Mouse (Mus musculus) megakaryocyte-erythroid progenitor cell, adult 5-6 weeks (primary cell): Measurements from ENCODE around the gene Sfr1. TPM values are rescaled to one million over a fixed set of nuclear protein-coding genes. Genes with fewer than 3 reads are reported as not detected.
A peak's percentile ranks its signal among the peaks of the same experiment; 100 is the strongest.

Source experiments
- ATAC-seq: replicated peaks from 2 replicates; pipeline ENCODE4 v1.8.0; 2016; ENCODE audit warnings: mild to moderate bottlenecking, inconsistent platforms; ENCODE audit not compliant: severe bottlenecking, poor library complexity, low FRiP score, low TSS enrichment
- total RNA-seq, 2 experiments: library from RNA; stranded (forward) in 1 of 2; stranded (reverse) in 1 of 2; fragments of 200-1000, 215-1000 nt in 1 of 2; fragments of >200 nt in 1 of 2; fragmentation: Nextera tagmentation in 1 of 2; gene quantifications; 2 replicates each; pipeline ENCODE4 v1.2.3; 2014 to 2017

Gene Sfr1
- total RNA-seq, 2 experiments from 2014 or later, result 83.7 to 154 TPM

DNA sequence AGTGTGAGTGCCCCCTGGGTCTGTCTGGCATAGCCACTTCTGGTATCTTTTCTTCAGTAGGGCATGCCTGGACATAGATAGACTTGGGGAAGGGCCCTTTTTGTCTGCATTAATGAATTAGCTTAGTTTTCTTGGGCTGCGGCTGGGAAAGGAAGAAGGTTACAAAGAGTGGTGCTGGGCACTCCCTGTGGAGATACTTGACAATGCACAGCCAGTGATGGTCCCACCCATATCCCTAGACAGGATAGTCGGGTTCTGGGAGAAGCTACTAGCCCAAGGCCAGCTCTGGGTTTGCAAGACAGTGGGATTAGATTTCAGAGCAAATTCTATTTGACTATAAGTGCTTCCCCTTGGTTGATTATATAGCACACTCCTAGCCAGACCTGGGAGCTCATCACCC, 17.5 kb downstream of the Sfr1 start:
- ATAC-seq, result no peak

DNA sequence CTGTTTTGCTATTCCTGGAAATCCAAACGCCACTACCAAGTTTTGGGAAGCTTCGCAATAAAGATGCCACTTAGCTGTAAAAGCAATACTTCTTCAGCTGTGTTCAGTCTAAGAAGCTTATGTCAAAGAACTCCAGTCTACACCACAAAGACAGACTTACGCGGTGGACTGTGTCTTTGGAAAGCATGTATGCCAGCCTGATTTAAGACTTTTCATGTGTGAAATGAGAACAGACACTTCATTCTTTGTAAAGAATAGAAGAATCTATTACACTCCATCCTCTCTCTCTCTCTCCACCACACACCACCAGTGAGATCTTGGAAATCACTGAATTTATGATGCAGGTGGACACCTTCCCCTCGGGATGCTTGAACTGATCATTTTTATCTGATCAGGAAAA, 18.9 kb downstream of the Sfr1 start:
- no peak for ATAC-seq

DNA sequence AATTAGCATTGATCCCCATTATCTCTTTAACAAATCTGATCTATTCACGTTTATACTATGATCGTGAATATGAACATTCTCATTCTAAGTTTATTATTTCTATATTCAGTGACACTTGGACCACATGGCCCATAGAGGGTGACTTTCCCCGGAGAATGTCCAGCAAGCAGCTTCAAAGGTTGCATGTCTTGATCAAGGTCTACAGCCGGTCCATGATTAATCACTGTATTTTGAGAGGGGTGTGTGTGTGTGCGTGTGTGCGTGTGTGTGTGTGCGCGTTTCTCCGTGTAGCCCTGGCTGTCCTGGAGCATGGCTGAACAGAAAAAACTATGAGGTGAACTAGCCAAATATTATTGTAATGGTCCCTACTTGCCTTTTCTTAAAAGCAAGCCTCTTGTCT, 21.0 kb downstream of the Sfr1 start:
- ATAC-seq, result no peak

DNA sequence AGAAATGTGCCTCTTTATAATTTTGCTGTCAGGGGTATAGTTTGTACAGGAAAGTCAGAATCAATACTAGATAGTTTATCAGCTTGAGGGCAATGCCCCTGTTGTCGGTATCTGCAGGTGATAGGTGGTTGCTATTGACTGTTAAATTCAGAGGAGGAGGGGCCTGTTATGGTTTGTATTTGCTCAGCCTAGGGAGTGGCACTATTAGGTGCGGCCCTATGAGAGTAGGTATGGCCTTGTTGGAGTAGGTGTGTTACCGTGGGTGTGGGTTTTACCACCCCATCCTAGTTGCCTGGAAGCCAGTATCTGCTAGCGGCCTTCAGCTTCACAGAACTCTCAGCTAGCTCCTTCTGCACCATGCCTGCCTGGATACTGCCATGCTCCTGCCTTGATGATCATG, 22.4 kb downstream of the Sfr1 start:
- ATAC-seq, result no peak

DNA sequence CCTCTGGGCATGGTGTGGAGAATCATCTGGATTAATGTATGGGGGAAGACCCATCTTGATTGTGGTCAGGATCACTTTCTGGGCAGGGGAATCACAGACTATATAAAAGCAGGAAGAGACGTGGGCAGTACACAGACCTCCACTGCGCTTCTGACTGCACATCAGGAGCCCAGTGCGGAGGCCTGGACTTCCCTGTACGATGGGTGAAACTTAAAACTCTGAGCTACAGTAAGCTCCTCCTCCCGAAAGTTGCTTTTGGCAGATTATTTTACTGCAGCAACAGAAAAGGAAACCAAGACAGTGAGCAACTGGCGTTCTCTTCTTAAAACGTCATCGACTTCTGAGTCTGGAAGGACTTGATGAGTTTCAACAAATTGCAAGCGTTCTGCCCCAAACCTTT, 23.4 kb downstream of the Sfr1 start:
- ATAC-seq, result 0 out of 2 replicates have a peak, but pooled peaks have one; percentile 22

DNA sequence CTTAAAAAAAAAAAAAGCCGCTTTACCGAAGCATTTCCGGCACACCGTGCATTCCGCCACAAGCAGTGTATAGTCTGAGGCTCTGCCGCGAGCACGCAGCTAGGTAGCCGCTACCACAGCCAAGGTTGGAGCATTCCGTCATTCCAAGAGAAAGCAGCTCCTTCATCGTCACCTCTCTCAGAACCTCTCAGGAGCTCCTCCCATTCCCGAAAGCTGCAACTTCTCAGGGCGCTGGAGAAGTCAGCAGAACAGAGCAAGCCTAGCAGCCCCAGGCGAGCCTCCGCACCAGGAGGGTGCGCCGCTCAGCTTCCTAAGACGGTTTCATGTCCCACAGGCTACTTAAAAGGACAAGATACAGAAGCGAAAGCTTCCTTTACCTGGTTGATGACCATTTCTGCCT, 24.1 kb downstream of the Sfr1 start:
- no peak for ATAC-seq

DNA sequence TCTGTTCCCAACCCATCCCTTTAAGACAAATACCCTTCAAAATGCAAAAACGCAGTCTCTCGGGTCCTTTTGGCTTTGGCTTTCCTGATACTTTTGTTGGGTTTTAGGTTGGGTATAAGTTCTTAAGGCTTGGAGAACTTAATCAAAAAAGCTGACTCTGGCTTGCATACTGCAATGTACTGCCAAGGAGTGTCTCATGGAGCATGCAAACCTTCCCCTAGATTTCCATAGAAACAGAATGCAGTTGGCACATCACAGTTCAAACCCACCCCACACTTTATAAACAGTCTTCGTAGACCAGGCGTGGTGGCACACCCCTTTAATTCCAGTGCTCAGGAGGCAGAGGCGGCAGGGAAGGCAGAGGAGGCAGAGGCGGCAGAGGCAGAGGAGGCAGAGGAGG, 46.4 kb downstream of the Sfr1 start:
- no peak for ATAC-seq

DNA sequence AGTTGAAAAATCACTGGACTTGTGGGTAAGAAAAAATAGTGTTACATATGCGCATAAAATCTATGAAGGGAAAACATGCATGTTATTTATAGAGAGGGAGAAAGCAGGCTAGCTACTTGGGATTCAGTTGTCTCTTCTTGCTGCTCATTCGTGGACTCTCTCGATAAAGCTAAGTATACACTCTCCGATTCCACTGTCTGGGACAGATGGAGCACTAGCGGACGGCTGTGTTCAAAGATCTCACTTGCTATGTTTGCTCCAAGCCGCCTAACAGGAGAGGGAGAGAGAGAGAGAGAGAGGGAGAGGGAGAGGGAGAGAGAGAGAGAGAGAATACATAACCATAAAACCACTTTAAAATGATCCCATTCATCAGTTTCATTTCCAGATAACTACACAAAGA, 48.7 kb downstream of the Sfr1 start:
- no peak for ATAC-seq

DNA sequence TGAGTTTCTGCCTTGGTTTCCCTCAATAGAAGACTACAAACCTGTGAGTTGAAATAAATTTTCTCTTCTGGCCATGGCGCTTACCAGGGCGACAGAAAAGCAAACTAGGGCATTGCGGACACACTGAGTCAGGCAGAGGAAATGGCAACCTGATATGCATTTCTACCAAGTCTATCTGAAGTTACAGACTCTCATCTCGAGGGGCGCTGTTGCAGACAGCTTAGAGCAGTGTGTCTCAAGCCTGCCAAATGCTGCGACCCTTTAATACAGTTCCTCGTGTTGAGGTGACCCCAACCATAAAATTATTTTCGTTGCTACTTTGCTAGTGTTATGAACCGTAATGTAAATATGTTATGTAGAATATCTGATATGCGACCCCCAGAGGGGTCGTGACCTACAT, 49.5 kb downstream of the Sfr1 start:
- ATAC-seq, result no peak

DNA sequence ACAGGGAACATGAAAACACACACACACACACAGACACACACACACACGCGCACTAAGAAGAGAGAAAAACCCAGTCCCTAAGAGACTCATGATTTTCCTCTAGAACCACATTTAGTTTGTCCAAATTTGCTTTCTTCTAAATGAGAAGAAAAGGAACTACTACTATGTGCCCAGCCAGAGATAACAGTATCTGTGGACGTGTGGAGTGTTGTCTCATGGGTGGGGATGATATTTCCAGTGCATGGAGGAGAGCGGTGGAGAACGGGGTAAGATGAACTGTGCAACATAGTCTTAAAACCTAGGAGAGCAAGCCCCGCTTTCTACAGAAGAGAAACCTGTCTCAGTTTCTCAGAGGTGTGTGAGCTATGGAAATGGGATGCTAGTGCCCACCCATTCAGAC, 52.4 kb downstream of the Sfr1 start:
- ATAC-seq, result no peak

Other genes starting within 250 kb of the Sfr1 start
- gene Stn1, start 194.2 kb upstream of the Sfr1 start, total RNA-seq (2014; fragmentation: Nextera tagmentation), result 10.3 and 15.3 TPM in 2 replicates
- 12.3 and 19.9 TPM in 2 replicates for gene Stn1, start 194.2 kb upstream of the Sfr1 start, total RNA-seq (2017)
- gene Slk, start 152.0 kb upstream of the Sfr1 start, total RNA-seq (2014; fragmentation: Nextera tagmentation), result 101 and 110 TPM in 2 replicates
- gene Slk, start 152.0 kb upstream of the Sfr1 start, total RNA-seq (2017), result 164 and 206 TPM in 2 replicates
- 4.0 TPM in 1 of 2 replicates, not detected in the other for gene Col17a1, start 39.6 kb upstream of the Sfr1 start, total RNA-seq (2014; fragmentation: Nextera tagmentation)
- gene Col17a1, start 39.6 kb upstream of the Sfr1 start, total RNA-seq (2017), result 0.19 TPM in 1 of 2 replicates, not detected in the other
- 215 and 216 TPM in 2 replicates for gene Gsto1, start 123.3 kb downstream of the Sfr1 start, total RNA-seq (2014; fragmentation: Nextera tagmentation)
- gene Gsto1, start 123.3 kb downstream of the Sfr1 start, total RNA-seq (2017), result 126 and 154 TPM in 2 replicates
- gene Gsto2, start 133.9 kb downstream of the Sfr1 start, total RNA-seq (2014; fragmentation: Nextera tagmentation), result 0.33 TPM in 1 of 2 replicates, not detected in the other
- gene Gsto2, start 133.9 kb downstream of the Sfr1 start, total RNA-seq (2017), result not detected in 2 replicates
- 0.33 TPM in 1 of 2 replicates, not detected in the other for gene Cfap43, start 187.6 kb downstream of the Sfr1 start, total RNA-seq (2014; fragmentation: Nextera tagmentation)
- 0.08 TPM in 1 of 2 replicates, not detected in the other for gene Cfap43, start 187.6 kb downstream of the Sfr1 start, total RNA-seq (2017)
- 6.6 and 8.8 TPM in 2 replicates for gene Itprip, start 187.6 kb downstream of the Sfr1 start, total RNA-seq (2014; fragmentation: Nextera tagmentation)
- 6.7 and 22.0 TPM in 2 replicates for gene Itprip, start 187.6 kb downstream of the Sfr1 start, total RNA-seq (2017)
- not detected in 2 replicates for gene Cfap58, start 206.0 kb downstream of the Sfr1 start, total RNA-seq (2014; fragmentation: Nextera tagmentation)
- not detected in 2 replicates for gene Cfap58, start 206.0 kb downstream of the Sfr1 start, total RNA-seq (2017)